Mouse (Mus musculus): Measurements from ENCODE around the gene Nrxn3.

The Nrxn3 gene

DNA sequence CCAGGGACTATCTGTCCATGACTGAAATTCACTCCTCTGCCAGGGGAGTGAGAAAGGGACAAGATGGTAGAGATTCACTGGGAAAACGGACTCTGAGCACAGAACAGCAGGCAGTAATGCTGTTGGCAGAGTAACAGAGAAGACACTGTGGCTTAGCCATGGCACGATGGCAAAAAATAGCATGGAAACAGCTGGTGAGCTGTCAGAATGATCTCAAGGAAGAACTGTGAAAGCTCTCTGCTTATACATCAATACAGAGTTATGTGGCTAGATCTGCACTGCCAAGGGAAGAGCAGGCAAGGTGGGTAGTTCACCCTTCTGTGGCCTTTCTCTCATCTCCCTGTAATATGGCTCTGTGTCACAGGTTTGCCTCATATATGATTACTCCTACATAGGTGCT lies 1419.3 kb downstream of the Nrxn3 start:
- no peak for DNase-seq (ENCODE audit: low spot score)

- no peak for DNase-seq (ENCODE audit: low spot score)
Observed at GRCm38 (mm10) chr12:90144247-90144646, 1421.6 kb downstream of the Nrxn3 start.

GRCm38 (mm10) chr12:90158131-90158772 lies 1435.6 kb downstream of the Nrxn3 start:
- DNase-seq (ENCODE audit: low spot score) = no peak

DNA sequence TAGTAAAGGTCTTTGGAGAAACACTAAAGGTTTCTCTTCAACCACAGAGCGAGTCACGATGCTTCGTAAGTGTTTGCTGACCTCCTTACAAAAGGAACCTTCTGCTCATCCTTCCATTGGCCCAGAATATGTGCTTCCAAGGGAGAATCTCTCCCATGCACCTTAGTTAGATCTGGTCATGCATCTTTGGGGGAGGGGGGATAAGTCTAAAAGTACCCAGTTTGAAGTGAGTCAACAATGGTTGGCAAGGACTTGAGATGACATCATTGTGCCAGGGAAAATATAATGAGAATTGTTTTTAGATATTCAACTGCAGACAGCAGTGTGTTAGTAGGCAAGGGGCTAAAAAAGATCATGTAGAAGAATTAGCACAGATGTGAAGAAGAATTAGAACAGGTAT lies 1437.2 kb downstream of the Nrxn3 start:
- no peak for DNase-seq (ENCODE audit: low spot score)

GRCm38 (mm10) chr12:90166118-90166517 lies 1443.4 kb downstream of the Nrxn3 start:
- no peak for DNase-seq (ENCODE audit: low spot score)

DNA sequence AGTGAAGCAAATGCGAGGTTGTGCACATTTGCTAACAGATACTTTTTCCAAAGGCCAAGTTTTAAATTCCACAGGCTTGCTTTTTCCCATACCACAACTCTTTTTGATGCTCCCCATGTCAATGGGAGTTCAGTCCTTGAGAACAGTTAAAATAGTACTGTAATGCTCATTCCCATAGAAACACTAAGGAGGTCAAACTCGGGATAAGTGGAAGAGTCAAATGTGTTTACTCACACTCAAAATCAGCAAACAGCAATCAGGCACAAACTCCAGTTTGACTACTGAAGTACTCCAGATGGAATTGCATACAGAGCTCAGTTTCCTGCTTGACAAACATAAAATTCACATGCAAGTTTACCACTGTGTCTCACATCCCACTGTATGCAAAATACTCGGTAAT lies 1458.9 kb downstream of the Nrxn3 start:
- no peak for DNase-seq (ENCODE audit: low spot score)

GRCm38 (mm10) chr12:90183021-90183420 lies 1460.3 kb downstream of the Nrxn3 start:
- no peak for DNase-seq (ENCODE audit: low spot score)

GRCm38 (mm10) chr12:90196161-90196560 lies 1473.5 kb downstream of the Nrxn3 start:
- DNase-seq (ENCODE audit: low spot score) = no peak

DNA sequence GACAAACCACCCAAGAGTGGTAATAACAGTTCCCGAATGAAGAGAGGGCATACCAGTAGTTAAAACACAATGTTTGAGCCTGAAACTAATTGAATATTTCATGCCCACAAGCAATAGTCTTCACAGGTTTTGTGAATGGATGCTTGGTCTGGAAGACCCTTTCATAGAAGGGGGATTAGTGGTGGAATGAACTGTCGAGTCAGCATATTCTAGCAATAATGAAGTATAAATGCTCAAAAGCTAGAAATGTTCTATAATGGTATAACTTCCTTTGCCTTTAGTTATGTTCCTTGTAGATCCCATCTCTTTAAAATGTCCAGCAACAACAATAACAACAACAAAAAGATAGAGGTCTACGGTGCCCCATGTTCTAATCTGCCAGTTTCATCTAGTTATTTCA lies 1475.3 kb downstream of the Nrxn3 start:
- no peak for DNase-seq (ENCODE audit: low spot score)

DNA sequence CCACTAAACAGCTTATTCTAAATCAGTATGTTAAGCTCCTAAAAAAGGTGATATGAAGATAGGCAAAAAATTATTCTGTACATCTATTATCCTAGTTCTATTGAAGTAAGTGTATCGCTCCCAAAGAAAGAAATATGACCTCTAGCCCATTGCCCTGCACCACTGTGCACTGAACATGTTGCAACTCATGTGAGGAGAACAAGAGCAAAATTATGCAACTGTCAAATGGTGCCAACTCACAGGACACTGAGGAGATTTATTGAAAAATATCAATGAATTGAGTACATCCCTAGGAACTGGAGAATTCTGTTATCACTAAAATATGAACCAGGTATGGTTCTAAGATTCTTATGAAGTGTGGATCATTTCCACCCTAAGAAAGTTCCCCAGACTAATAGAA lies 1479.8 kb downstream of the Nrxn3 start:
- DNase-seq (ENCODE audit: low spot score) = no peak

GRCm38 (mm10) chr12:90211410-90211809 lies 1488.7 kb downstream of the Nrxn3 start:
- DNase-seq (ENCODE audit: low spot score) = no peak

- no peak for DNase-seq (ENCODE audit: low spot score)
Observed at GRCm38 (mm10) chr12:90217060-90217459, 1494.4 kb downstream of the Nrxn3 start.

DNA sequence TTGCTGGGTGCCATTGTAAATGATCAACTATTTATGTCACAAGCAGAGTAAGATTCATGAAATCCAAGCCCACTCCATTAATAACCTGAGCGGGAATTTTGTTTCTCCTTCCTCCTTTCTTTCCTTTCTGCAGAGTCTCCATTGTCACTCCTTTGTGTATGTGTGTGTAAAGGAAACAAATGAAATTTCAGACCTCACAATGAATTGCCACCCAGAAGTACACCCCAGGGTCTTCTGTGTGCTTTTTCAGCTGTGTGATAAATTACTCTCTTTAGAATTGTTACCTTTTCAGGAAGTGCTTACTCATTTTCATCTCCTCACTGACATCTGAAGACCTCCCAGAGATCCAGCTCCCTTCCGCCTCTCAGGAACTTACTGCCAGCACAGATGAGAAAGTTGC lies 1506.4 kb downstream of the Nrxn3 start:
- DNase-seq (ENCODE audit: low spot score) = no peak

DNA sequence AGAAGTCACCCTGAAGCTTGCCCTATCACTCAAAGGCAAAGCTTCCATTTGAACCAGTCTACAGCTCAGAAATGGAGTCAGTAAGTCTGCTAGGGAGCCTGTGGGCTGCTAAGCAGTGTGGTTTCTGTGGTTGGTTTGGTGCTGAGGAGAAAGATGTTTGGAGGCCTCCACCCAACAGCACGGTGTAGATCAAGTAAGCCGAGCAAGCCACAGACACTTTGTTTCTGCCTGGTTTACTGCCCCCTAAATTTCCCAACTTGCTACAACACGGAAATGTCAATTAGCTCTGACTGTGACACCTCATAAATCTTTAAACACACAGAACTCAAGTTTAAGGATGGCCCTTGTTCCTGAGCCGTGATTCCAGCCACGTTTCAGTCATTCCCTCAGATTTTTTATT lies 1513.4 kb downstream of the Nrxn3 start:
- no peak for DNase-seq (ENCODE audit: low spot score)

- DNase-seq (ENCODE audit: low spot score) = no peak
Observed at GRCm38 (mm10) chr12:90260301-90260700, 1537.6 kb downstream of the Nrxn3 start.

- DNase-seq (ENCODE audit: low spot score) = no peak
Observed at GRCm38 (mm10) chr12:90268111-90268510, 1545.4 kb downstream of the Nrxn3 start.

GRCm38 (mm10) chr12:90270763-90271379 lies 1548.2 kb downstream of the Nrxn3 start:
- no peak for DNase-seq (ENCODE audit: low spot score)

DNA sequence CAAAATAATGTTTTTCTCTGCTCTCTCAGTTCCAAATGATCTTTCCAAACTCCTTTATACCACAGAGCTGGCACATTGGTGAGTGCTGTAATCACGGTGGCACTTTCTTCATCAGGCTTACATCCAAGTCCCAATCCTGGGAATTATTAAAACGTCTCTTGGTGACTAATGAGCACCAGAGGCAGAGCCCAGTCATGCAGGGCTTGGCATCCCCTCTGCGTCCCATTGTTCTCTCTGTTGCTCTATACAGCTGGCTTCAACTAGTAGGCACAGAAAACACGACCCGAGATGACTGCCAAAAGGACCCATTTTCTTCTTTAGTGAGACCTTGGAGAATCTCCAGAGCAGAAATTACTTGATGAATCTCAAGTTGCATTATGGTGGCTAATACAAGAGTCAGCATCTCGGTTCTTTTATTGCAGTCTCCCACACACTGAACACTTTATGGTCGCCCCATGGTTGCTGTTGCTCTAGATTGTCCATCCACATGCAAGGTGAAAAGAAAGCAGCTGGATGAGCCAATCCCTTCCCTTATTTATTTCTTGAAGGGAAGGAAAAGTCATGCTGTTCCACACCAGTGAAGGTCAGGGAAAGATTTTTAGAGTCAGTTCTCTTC lies 1552.1 kb downstream of the Nrxn3 start:
- DNase-seq (ENCODE audit: low spot score) = no peak

- no peak for DNase-seq (ENCODE audit: low spot score)
Observed at GRCm38 (mm10) chr12:90281236-90281635, 1558.6 kb downstream of the Nrxn3 start.

DNA sequence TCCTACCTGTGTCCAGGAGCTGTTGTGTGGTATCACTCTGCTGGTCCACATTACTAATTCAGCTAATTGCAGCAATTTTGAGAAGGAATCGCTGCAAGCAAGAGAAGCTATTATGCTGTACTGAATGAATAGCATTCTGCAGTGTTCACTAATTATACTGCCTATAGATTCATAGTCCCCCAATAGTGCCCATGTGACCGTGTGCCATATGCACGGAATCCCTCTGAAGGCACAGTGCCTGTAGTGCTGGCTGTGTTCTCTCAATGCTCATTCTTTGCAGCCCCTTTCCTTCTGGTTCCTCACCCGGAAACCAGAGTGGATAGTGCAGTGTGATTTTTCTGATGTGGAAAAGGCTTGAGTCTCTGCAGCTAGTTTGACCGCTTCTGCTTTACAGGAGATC lies 1560.3 kb downstream of the Nrxn3 start:
- DNase-seq (ENCODE audit: low spot score) = no peak

DNA sequence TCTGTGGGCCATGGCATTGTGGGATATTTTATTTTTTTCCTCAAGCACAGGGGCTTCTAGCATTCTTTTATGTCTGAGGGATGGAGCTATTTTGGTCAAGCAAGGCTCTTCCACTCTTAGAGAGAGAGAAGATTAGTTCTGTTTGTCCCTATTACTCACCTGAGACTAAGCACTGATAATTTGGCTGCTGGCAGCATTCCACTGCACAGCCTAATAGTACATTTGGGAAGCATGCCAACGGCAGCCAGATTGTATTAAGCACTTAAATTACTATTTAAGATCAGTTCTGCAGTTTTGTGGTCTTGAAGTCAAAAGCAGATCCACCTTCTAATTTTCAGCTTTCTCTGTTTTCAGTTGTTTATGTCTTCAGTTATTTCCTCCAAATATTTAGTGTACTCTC lies 1580.0 kb downstream of the Nrxn3 start:
- DNase-seq (ENCODE audit: low spot score) = no peak

DNA sequence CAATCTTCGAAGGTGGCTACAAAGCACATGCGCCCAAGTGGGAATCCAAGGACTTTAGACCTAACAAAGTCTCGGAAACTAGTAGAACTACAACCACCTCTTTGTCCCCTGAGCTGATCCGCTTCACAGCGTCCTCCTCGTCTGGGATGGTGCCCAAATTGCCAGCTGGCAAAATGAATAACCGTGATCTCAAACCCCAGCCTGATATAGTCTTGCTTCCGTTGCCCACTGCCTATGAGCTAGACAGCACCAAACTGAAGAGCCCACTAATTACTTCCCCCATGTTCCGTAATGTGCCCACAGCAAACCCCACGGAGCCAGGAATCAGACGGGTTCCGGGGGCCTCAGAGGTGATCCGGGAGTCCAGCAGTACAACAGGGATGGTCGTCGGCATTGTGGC lies 1609.1 kb downstream of the Nrxn3 start:
- no peak for DNase-seq (ENCODE audit: low spot score)

DNA sequence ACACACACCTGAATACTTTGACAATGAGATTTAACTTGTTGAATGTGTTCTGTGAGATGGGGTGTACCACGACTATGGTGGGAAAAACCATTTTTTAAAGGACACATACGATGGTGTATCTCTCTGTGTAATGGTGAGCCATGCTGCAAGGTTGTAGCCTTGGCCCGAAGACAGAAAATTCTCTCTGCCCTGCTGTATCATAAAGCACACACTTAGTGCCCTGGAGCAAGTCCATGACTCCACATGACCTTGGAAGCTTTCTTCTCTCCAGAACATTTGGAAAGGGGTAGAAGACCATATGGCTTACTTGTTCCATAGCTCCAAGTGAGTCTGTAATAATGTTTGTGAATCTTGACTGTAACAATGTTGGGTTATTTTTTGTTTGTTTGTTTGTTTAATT lies 1609.8 kb downstream of the Nrxn3 start:
- no peak for DNase-seq (ENCODE audit: low spot score)

Data from yolk sac, embryonic 10.5 days (tissue).